Mouse (Mus musculus): ENCODE data around the gene Retreg1. TPM values are rescaled to one million over a fixed set of nuclear protein-coding genes. Genes with fewer than 3 reads are reported as not detected.

Gene Retreg1
- total RNA-seq (2014; rRNA removed) (38.1 and 38.2 TPM in 2 replicates), polyA plus RNA-seq (2015; fragmentation: Nextera tagmentation; extraction: Ambion mirVana) (13.1 and 19.1 TPM in 2 replicates)

- H3K27ac ChIP-seq (ENCODE audit: low read depth, low read length) = peak within 1 kb of the TSS; percentile 62; the same call in 1 of the 2 replicates
Observed at GRCm38 (mm10) chr15:25843086-25843991, at the start of gene Retreg1. TSS of gene Retreg1 (plus strand) at chr15:25843180.

DNA sequence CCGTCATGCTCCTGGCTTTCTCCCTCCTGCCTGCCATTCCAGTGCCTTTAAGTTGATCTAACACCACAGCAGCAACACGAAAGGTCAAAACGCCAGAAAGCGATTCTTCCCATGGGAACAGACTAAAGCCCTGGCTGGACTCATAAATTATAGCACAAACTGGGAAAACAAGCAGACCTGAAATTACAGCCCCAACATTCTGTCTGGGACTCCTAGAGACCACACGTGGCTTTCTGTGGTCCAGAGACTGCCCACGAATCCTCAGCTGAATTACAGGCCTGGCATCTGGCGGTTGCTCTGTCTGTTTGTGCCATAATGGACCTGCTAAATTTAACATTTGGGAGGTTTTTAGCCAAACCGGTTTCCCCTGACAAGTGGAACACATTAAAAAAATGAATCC is 48.9 kb upstream of the Retreg1 start:
- no peak overlapping the region for H3K27ac ChIP-seq (ENCODE audit: low read depth, low read length)
- peaks cover 19% of the 10 kb centered on the region for H3K36me3 ChIP-seq (ENCODE audit: insufficient read depth)
- WGBS = 77% methylated on average over 8 of the region's 8 CpGs
- no peaks in the 10 kb centered on the region for H3K9me3 ChIP-seq (ENCODE audit: low read length)
- no peaks in the 10 kb centered on the region for H3K4me1 ChIP-seq (ENCODE audit: insufficient read depth)
- no peak for ATAC-seq
- H3K4me2 ChIP-seq (ENCODE audit: low read depth) = no peak overlapping the region
- DNase-seq = no peak
- TF ChIP-seq CTCF (IDR thresholded peaks at IDR 0.05; ENCODE audit: low read depth) = no peak
- H3K4me3 ChIP-seq (ENCODE audit: low read depth, low read length) = no peak overlapping the region
- no peaks in the 10 kb centered on the region for H3K27me3 ChIP-seq (ENCODE audit: insufficient read depth, low read length)
- no peak overlapping the region for H3K9ac ChIP-seq

More at GRCm38 (mm10) chr15:25843086-25843991, at the start of gene Retreg1:
- Histone ChIP-seq H3K4me1 (ENCODE audit: insufficient read depth) (no peaks in the 10 kb centered on the region; the same call in 1 of the 2 replicates), H3K4me3 (ENCODE audit: low read depth, low read length) (peak within 1 kb of the TSS; percentile 90), H3K36me3 (ENCODE audit: insufficient read depth) (no peaks in the 10 kb centered on the region), H3K9me3 (ENCODE audit: low read length) (no peaks in the 10 kb centered on the region), H3K4me2 (ENCODE audit: low read depth) (peak within 1 kb of the TSS; percentile 94), H3K9ac (peak within 1 kb of the TSS; percentile 92), H3K27me3 (ENCODE audit: insufficient read depth, low read length) (no peaks in the 10 kb centered on the region)
- DNase-seq (peak; percentile 75), ATAC-seq (peak; percentile 96)
- peak; percentile 39 for TF ChIP-seq CTCF (IDR thresholded peaks at IDR 0.05; ENCODE audit: low read depth)
- whole genome bisulfite sequencing = under 1% methylated on average over 63 of the region's 72 CpGs

GRCm38 (mm10) chr15:25795496-25795895 is 47.5 kb upstream of the Retreg1 start:
- Histone ChIP-seq H3K36me3 (ENCODE audit: insufficient read depth) (peaks cover 20% of the 10 kb centered on the region), H3K9me3 (ENCODE audit: low read length) (no peaks in the 10 kb centered on the region), H3K27me3 (ENCODE audit: insufficient read depth, low read length) (no peaks in the 10 kb centered on the region), H3K27ac (ENCODE audit: low read depth, low read length) (no peak overlapping the region), H3K4me2 (ENCODE audit: low read depth) (no peak overlapping the region), H3K9ac (no peak overlapping the region), H3K4me3 (ENCODE audit: low read depth, low read length) (no peak overlapping the region), H3K4me1 (ENCODE audit: insufficient read depth) (no peaks in the 10 kb centered on the region)
- WGBS = 93% methylated on average over 9 of the region's 9 CpGs
- no peak for TF ChIP-seq CTCF (IDR thresholded peaks at IDR 0.05; ENCODE audit: low read depth)
- ATAC-seq (no peak), DNase-seq (no peak)

GRCm38 (mm10) chr15:25796353-25796752 is 46.6 kb upstream of the Retreg1 start:
- H3K4me2 ChIP-seq (ENCODE audit: low read depth) = no peak overlapping the region
- H3K27me3 ChIP-seq (ENCODE audit: insufficient read depth, low read length) = no peaks in the 10 kb centered on the region
- H3K9ac ChIP-seq = no peak overlapping the region
- no peaks in the 10 kb centered on the region for H3K9me3 ChIP-seq (ENCODE audit: low read length)
- peaks cover 20% of the 10 kb centered on the region for H3K36me3 ChIP-seq (ENCODE audit: insufficient read depth)
- DNase-seq (peak; percentile 72), ATAC-seq (no peak)
- peak; percentile 96 for TF ChIP-seq CTCF (IDR thresholded peaks at IDR 0.05; ENCODE audit: low read depth)
- no peak overlapping the region for H3K4me3 ChIP-seq (ENCODE audit: low read depth, low read length)
- WGBS = 46% methylated on average over 3 of the region's 3 CpGs
- H3K27ac ChIP-seq (ENCODE audit: low read depth, low read length) = no peak overlapping the region
- 0 out of 2 replicates have a peak, but pooled peaks cover 2% of the 10 kb centered on the region for H3K4me1 ChIP-seq (ENCODE audit: insufficient read depth)

DNA sequence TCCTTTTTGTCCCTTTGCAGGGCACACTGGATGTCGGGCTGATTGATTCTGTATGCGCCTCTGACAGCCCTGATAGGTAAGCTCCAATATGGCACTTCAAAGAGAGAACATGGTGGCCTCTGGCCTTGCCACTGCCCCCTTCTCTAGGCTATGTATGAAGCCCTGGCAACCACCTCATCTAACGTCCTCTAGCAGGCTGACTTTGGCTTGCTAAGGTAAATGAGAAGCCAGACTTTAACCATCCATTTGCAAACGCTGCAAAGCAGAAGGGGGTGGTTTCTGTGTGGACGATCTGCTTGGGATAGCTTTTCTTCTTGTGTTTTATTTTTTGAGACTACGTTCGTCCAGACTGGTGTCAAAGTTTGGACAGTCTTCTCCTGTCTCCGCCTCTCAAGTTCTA is 45.8 kb upstream of the Retreg1 start:
- TF ChIP-seq CTCF (IDR thresholded peaks at IDR 0.05; ENCODE audit: low read depth) = no peak
- Histone ChIP-seq H3K9me3 (ENCODE audit: low read length) (no peaks in the 10 kb centered on the region), H3K9ac (no peak overlapping the region), H3K27me3 (ENCODE audit: insufficient read depth, low read length) (no peaks in the 10 kb centered on the region), H3K27ac (ENCODE audit: low read depth, low read length) (no peak overlapping the region), H3K4me3 (ENCODE audit: low read depth, low read length) (no peak overlapping the region), H3K4me2 (ENCODE audit: low read depth) (no peak overlapping the region), H3K36me3 (ENCODE audit: insufficient read depth) (peaks cover 20% of the 10 kb centered on the region), H3K4me1 (ENCODE audit: insufficient read depth) (0 out of 2 replicates have a peak, but pooled peaks cover 4% of the 10 kb centered on the region)
- ATAC-seq (no peak), DNase-seq (no peak)
- WGBS = 90% methylated on average over 8 of the region's 8 CpGs

- TF ChIP-seq CTCF (IDR thresholded peaks at IDR 0.05; ENCODE audit: low read depth) = no peak
- Histone ChIP-seq H3K9me3 (ENCODE audit: low read length) (no peaks in the 10 kb centered on the region), H3K4me2 (ENCODE audit: low read depth) (no peak overlapping the region), H3K4me3 (ENCODE audit: low read depth, low read length) (no peak overlapping the region), H3K9ac (no peak overlapping the region), H3K36me3 (ENCODE audit: insufficient read depth) (peaks cover 20% of the 10 kb centered on the region), H3K27me3 (ENCODE audit: insufficient read depth, low read length) (no peaks in the 10 kb centered on the region), H3K4me1 (ENCODE audit: insufficient read depth) (0 out of 2 replicates have a peak, but pooled peaks cover 4% of the 10 kb centered on the region), H3K27ac (ENCODE audit: low read depth, low read length) (no peak overlapping the region)
- DNase-seq (no peak), ATAC-seq (no peak)
- WGBS = 89% methylated on average over 1 of the region's 1 CpGs
Observed at GRCm38 (mm10) chr15:25797888-25798287, 45.1 kb upstream of the Retreg1 start.

GRCm38 (mm10) chr15:25801726-25802125 is 41.3 kb upstream of the Retreg1 start:
- Histone ChIP-seq H3K9me3 (ENCODE audit: low read length) (no peaks in the 10 kb centered on the region), H3K9ac (no peak overlapping the region), H3K4me2 (ENCODE audit: low read depth) (no peak overlapping the region), H3K27ac (ENCODE audit: low read depth, low read length) (peak overlapping the region; percentile 70), H3K4me1 (ENCODE audit: insufficient read depth) (0 out of 2 replicates have a peak, but pooled peaks cover 4% of the 10 kb centered on the region), H3K36me3 (ENCODE audit: insufficient read depth) (peaks cover 30% of the 10 kb centered on the region), H3K27me3 (ENCODE audit: insufficient read depth, low read length) (no peaks in the 10 kb centered on the region), H3K4me3 (ENCODE audit: low read depth, low read length) (no peak overlapping the region)
- WGBS = 49% methylated on average over 5 of the region's 5 CpGs
- DNase-seq = peak; percentile 57
- peak; percentile 30; the same call in 1 of the 2 replicates for ATAC-seq
- TF ChIP-seq CTCF (IDR thresholded peaks at IDR 0.05; ENCODE audit: low read depth) = peak; percentile 48

Data from forebrain, postnatal 0 days (tissue).